Mouse (Mus musculus) erythroblast, embryonic 14.5 days (primary cell): ENCODE measurements around the gene Fastk.

ENCODE experiments used
- GATA1 ChIP-seq: IDR thresholded peaks from 2 replicates; pipeline ENCODE4 v1.6.1; 2012; ENCODE audit warnings: low read length, inconsistent platforms, mixed read lengths
- TAL1 ChIP-seq: IDR thresholded peaks from 3 replicates; pipeline ENCODE4 v1.6.1; 2012; ENCODE audit warnings: low read length, inconsistent platforms, mixed read lengths

- TF ChIP-seq TAL1 (no peak), GATA1 (no peak)
Observed at GRCm38 (mm10) chr5:24394165-24394894, 50.8 kb downstream of the Fastk start.
